Mouse (Mus musculus) erythroblast, embryonic 14.5 days (primary cell): Measurements from ENCODE around the gene Gm45837.

Experiments used
- GATA1 ChIP-seq: IDR thresholded peaks from 2 replicates; pipeline ENCODE4 v1.6.1; 2012; ENCODE audit warnings: low read length, inconsistent platforms, mixed read lengths
- TAL1 ChIP-seq: IDR thresholded peaks from 3 replicates; pipeline ENCODE4 v1.6.1; 2012; ENCODE audit warnings: low read length, inconsistent platforms, mixed read lengths

- TF ChIP-seq GATA1: no peak
- TF ChIP-seq TAL1: no peak
Measured at GRCm38 (mm10) chr7:101384931-101385330, 25.8 kb upstream of the Gm45837 start.
